Mouse (Mus musculus): ENCODE measurements around the gene Ptprs. TPM values are rescaled to one million over a fixed set of nuclear protein-coding genes. Genes with fewer than 3 reads are reported as not detected.
A peak's percentile ranks its signal among the peaks of the same experiment; 100 is the strongest.

Ptprs gene
- total and polyA plus RNA-seq, 3 experiments, result 51.6 to 324 (median 80.9) TPM

GRCm38 (mm10) chr17:56474831-56475581 lies 1.3 kb downstream of the Ptprs start:
- TF ChIP-seq TCF12 (IDR thresholded peaks at IDR 0.05; ENCODE audit: low read depth, low read length) (0 out of 2 replicates have a peak, but pooled peaks have one; percentile 19), EP300 (IDR thresholded peaks at IDR 0.05; ENCODE audit: low read depth in 1 of 2, low read length in 2 of 2) (no peak), CTCF (IDR thresholded peaks at IDR 0.05 in 2 of 3, conservative IDR thresholded peaks at IDR 0.05 in 1 of 3; ENCODE audit: control insufficient read depth in 1 of 3, insufficient read depth in 1 of 3, low read depth in 2 of 3, low read length in 3 of 3, poor library complexity in 1 of 3, severe bottlenecking in 1 of 3) (no peak), ETS1 (IDR thresholded peaks at IDR 0.05; ENCODE audit: low read depth, low read length) (peak; percentile 96), TAL1 (IDR thresholded peaks at IDR 0.05; ENCODE audit: low read length) (peak; percentile 30), MAX (IDR thresholded peaks at IDR 0.05; ENCODE audit: low read length) (0 out of 2 replicates have a peak, but pooled peaks have one; percentile 28), SIN3A (IDR thresholded peaks at IDR 0.05; ENCODE audit: low read length) (peak; percentile 77), TBP (IDR thresholded peaks at IDR 0.05; ENCODE audit: low read depth, low read length) (no peak), NRF1 (IDR thresholded peaks at IDR 0.05; ENCODE audit: insufficient read depth, low read depth, low read length, poor library complexity, severe bottlenecking) (no peak), MXI1 (IDR thresholded peaks at IDR 0.05; ENCODE audit: low read depth, low read length) (peak; percentile 57; the same call in 1 of the 2 replicates), GABPA (IDR thresholded peaks at IDR 0.05; ENCODE audit: low read depth, low read length) (no peak; the same call in 1 of the 2 replicates), RAD21 (IDR thresholded peaks at IDR 0.05; ENCODE audit: low read depth, low read length) (no peak)
- Histone ChIP-seq H3K4me3 (ENCODE audit: control insufficient read depth in 1 of 2, insufficient read depth in 1 of 2, low read depth in 2 of 2, low read length in 2 of 2) (peak overlapping the region; percentile 90 to 93), H3K9ac (ENCODE audit: control insufficient read depth, low read depth, low read length, poor library complexity, severe bottlenecking) (peak overlapping the region; percentile 88), H3K27ac (ENCODE audit: control insufficient read depth, low read depth, low read length) (peak overlapping the region; percentile 28), H3K79me2 (ENCODE audit: control insufficient read depth, insufficient read depth, low read length, poor library complexity) (peaks cover 44% of the 10 kb centered on the region), H3K4me1 (ENCODE audit: control insufficient read depth in 1 of 2, insufficient read depth in 2 of 2, low read length in 2 of 2) (peaks cover 5 to 26% of the 10 kb centered on the region in 2 experiments), H3K36me3 (ENCODE audit: control insufficient read depth in 1 of 2, insufficient read depth in 2 of 2, low read length in 2 of 2) (peaks cover 0 to 4% of the 10 kb centered on the region in 2 experiments; a peak in 1 of 4 replicates), H3K9me3 (replicated peaks; ENCODE audit: insufficient read depth, low read length) (no peaks in the 10 kb centered on the region), H3K27me3 (ENCODE audit: control insufficient read depth in 1 of 2, insufficient read depth in 2 of 2, low read length in 2 of 2) (no peaks in the 10 kb centered on the region)
- peak; percentile 74 for DNase-seq (ENCODE audit: low read depth, low spot score)

GRCm38 (mm10) chr17:56474311-56474830 lies 1.9 kb downstream of the Ptprs start:
- Histone ChIP-seq H3K9ac (ENCODE audit: control insufficient read depth, low read depth, low read length, poor library complexity, severe bottlenecking) (peak overlapping the region; percentile 88), H3K27ac (ENCODE audit: control insufficient read depth, low read depth, low read length) (peak overlapping the region; percentile 28), H3K79me2 (ENCODE audit: control insufficient read depth, insufficient read depth, low read length, poor library complexity) (peaks cover 45% of the 10 kb centered on the region), H3K4me1 (ENCODE audit: control insufficient read depth in 1 of 2, insufficient read depth in 2 of 2, low read length in 2 of 2) (peaks cover 5 to 26% of the 10 kb centered on the region in 2 experiments), H3K27me3 (ENCODE audit: control insufficient read depth in 1 of 2, insufficient read depth in 2 of 2, low read length in 2 of 2) (no peaks in the 10 kb centered on the region), H3K36me3 (ENCODE audit: control insufficient read depth in 1 of 2, insufficient read depth in 2 of 2, low read length in 2 of 2) (peaks cover 0 to 4% of the 10 kb centered on the region in 2 experiments; a peak in 1 of 4 replicates), H3K9me3 (replicated peaks; ENCODE audit: insufficient read depth, low read length) (no peaks in the 10 kb centered on the region), H3K4me3 (ENCODE audit: control insufficient read depth in 1 of 2, insufficient read depth in 1 of 2, low read depth in 2 of 2, low read length in 2 of 2) (peak overlapping the region; percentile 90 to 93)
- no peak for TF ChIP-seq ZC3H11A (IDR thresholded peaks at IDR 0.05; ENCODE audit: low read depth, low read length)
- TF ChIP-seq GABPA (IDR thresholded peaks at IDR 0.05; ENCODE audit: low read depth, low read length), result 0 out of 2 replicates have a peak, but pooled peaks have one; percentile 6
- no peak for DNase-seq (ENCODE audit: low read depth, low spot score)
